Mouse (Mus musculus): ENCODE results near the gene Ubiad1. TPM values are rescaled to one million over a fixed set of nuclear protein-coding genes. Genes with fewer than 3 reads are reported as not detected.

The Ubiad1 gene
- polyA plus RNA-seq, 1 experiment from 2014 or later, result 15.9 TPM

DNA sequence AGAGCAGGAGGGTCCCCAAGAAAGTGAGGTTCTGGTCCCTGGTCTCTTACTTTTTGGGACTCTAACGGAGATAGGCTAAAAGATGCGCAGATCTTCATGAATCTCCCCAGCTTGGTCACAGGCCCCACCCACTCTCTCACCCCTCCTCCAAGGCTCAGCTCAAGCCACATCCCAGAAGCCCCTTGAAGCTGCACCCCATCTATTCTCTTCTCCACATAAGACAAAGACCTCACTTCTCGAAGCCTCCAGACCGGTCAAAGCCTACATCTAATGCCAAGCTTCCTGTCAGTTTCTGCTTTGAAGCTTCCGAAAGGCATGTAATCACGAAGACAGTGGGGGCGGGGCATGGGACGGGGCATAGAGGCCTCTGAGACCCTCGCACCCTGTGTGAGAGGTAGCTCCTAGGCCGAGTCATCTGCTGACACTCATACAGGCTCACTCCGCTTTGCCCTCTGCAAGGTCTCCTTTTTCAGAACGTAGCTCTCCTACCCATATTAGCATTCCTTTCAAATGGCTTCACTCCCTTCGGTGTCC, 39.2 kb downstream of the Ubiad1 start:
- 10% methylated on average over 13 of the region's 13 CpGs for WGBS
- Histone ChIP-seq H3K36me3 (ENCODE audit: control insufficient read depth, insufficient read depth, low read length) (no peaks in the 10 kb centered on the region), H3K27ac (replicated peaks; ENCODE audit: low read depth, low read length) (no peak overlapping the region), H3K27me3 (ENCODE audit: control insufficient read depth, insufficient read depth, low read length) (peaks cover 30% of the 10 kb centered on the region), H3K4me3 (ENCODE audit: low read depth, low read length) (no peak overlapping the region), H3K4me2 (ENCODE audit: low read depth, severe bottlenecking) (no peak overlapping the region), H3K9ac (ENCODE audit: low read length) (no peak overlapping the region), H3K9me3 (ENCODE audit: control insufficient read depth, low read length) (no peaks in the 10 kb centered on the region), H3K4me1 (ENCODE audit: control insufficient read depth, insufficient read depth, low read length) (peaks cover 20% of the 10 kb centered on the region)
- ATAC-seq (ENCODE audit: insufficient number of reproducible peaks, low FRiP score, low TSS enrichment, low read depth) (no peak), DNase-seq (ENCODE audit: low spot score) (no peak)

GRCm38 (mm10) chr4:148404748-148405147, 39.8 kb downstream of the Ubiad1 start:
- no peaks in the 10 kb centered on the region for H3K36me3 ChIP-seq (ENCODE audit: control insufficient read depth, insufficient read depth, low read length)
- 11% methylated on average over 11 of the region's 11 CpGs for WGBS
- no peak overlapping the region for H3K27ac ChIP-seq (replicated peaks; ENCODE audit: low read depth, low read length)
- H3K9me3 ChIP-seq (ENCODE audit: control insufficient read depth, low read length), result no peaks in the 10 kb centered on the region
- H3K27me3 ChIP-seq (ENCODE audit: control insufficient read depth, insufficient read depth, low read length), result peaks cover 30% of the 10 kb centered on the region
- no peak overlapping the region; the same call in 1 of the 2 replicates for H3K9ac ChIP-seq (ENCODE audit: low read length)
- no peak for ATAC-seq (ENCODE audit: insufficient number of reproducible peaks, low FRiP score, low TSS enrichment, low read depth)
- peak overlapping the region; percentile 10; the same call in 1 of the 2 replicates for H3K4me2 ChIP-seq (ENCODE audit: low read depth, severe bottlenecking)
- peaks cover 20% of the 10 kb centered on the region for H3K4me1 ChIP-seq (ENCODE audit: control insufficient read depth, insufficient read depth, low read length)
- DNase-seq (ENCODE audit: low spot score), result no peak
- H3K4me3 ChIP-seq (ENCODE audit: low read depth, low read length), result no peak overlapping the region

DNA sequence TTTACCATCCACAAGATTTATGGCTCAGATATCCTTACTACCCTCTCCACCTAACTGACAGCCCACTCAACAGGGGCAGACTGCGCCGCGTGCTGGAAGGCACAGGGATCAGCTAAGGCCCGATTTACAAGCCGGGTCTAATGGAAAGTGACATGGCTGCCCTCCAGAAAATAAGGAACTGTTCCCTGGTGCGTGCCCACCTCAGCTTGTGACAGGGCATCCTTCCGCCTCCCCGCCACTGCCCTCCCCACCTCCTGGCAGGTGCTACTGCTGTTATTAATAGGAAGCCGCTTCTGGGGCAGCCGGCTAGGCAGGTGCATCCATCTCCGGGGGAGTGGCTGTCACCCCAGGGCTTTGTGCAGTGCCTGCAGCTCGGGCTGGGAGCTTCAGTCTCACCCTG, 41.2 kb downstream of the Ubiad1 start:
- Histone ChIP-seq H3K27ac (replicated peaks; ENCODE audit: low read depth, low read length) (no peak overlapping the region), H3K4me1 (ENCODE audit: control insufficient read depth, insufficient read depth, low read length) (peaks cover 20% of the 10 kb centered on the region), H3K27me3 (ENCODE audit: control insufficient read depth, insufficient read depth, low read length) (peaks cover 30% of the 10 kb centered on the region), H3K36me3 (ENCODE audit: control insufficient read depth, insufficient read depth, low read length) (no peaks in the 10 kb centered on the region), H3K9ac (ENCODE audit: low read length) (no peak overlapping the region), H3K9me3 (ENCODE audit: control insufficient read depth, low read length) (no peaks in the 10 kb centered on the region), H3K4me3 (ENCODE audit: low read depth, low read length) (no peak overlapping the region), H3K4me2 (ENCODE audit: low read depth, severe bottlenecking) (no peak overlapping the region)
- DNase-seq (ENCODE audit: low spot score), result no peak
- WGBS, result 13% methylated on average over 12 of the region's 12 CpGs
- ATAC-seq (ENCODE audit: insufficient number of reproducible peaks, low FRiP score, low TSS enrichment, low read depth), result no peak

DNA sequence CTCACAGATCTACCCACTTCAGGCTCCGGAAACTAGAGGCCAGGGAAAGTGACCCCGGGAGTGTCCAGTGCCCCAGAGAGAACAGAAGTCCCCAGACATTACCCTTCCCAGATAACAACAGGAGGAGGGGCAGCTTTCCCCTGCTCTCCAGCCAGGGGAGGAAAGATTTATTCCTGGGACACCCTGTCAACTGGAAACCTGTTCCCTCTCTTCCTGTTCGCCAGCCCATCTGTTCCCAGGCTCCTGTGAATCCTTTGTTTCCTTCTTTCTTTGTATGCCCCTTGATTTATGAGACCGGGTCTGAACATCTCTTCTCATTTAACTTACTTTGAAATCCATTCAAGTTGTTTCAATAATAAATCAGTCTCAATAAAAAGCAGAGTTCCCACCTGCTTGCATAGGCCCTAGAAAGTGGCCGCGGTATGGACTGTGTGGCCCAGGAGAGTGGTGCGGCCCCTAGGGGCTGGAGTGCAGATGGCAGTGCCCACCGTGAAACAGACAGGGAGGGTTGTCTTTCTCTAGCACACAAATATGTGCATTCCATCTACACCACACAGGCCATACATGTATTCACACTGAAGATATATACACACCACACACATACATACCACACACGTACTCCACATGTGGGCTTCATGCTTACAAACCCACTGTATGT, 45.0 kb downstream of the Ubiad1 start:
- no peaks in the 10 kb centered on the region for H3K36me3 ChIP-seq (ENCODE audit: control insufficient read depth, insufficient read depth, low read length)
- H3K9me3 ChIP-seq (ENCODE audit: control insufficient read depth, low read length), result no peaks in the 10 kb centered on the region
- DNase-seq (ENCODE audit: low spot score) (no peak), ATAC-seq (ENCODE audit: insufficient number of reproducible peaks, low FRiP score, low TSS enrichment, low read depth) (no peak)
- no peak overlapping the region for H3K4me2 ChIP-seq (ENCODE audit: low read depth, severe bottlenecking)
- H3K4me3 ChIP-seq (ENCODE audit: low read depth, low read length), result no peak overlapping the region
- H3K4me1 ChIP-seq (ENCODE audit: control insufficient read depth, insufficient read depth, low read length), result peaks cover 20% of the 10 kb centered on the region
- H3K27ac ChIP-seq (replicated peaks; ENCODE audit: low read depth, low read length), result no peak overlapping the region
- 40% methylated on average over 9 of the region's 9 CpGs for WGBS
- peaks cover 17% of the 10 kb centered on the region for H3K27me3 ChIP-seq (ENCODE audit: control insufficient read depth, insufficient read depth, low read length)
- no peak overlapping the region for H3K9ac ChIP-seq (ENCODE audit: low read length)

GRCm38 (mm10) chr4:148397531-148398287, 46.9 kb downstream of the Ubiad1 start:
- Histone ChIP-seq H3K27me3 (ENCODE audit: control insufficient read depth, insufficient read depth, low read length) (no peaks in the 10 kb centered on the region), H3K36me3 (ENCODE audit: control insufficient read depth, insufficient read depth, low read length) (no peaks in the 10 kb centered on the region), H3K9ac (ENCODE audit: low read length) (no peak overlapping the region), H3K4me2 (ENCODE audit: low read depth, severe bottlenecking) (no peak overlapping the region), H3K27ac (replicated peaks; ENCODE audit: low read depth, low read length) (no peak overlapping the region), H3K4me3 (ENCODE audit: low read depth, low read length) (no peak overlapping the region), H3K9me3 (ENCODE audit: control insufficient read depth, low read length) (no peaks in the 10 kb centered on the region), H3K4me1 (ENCODE audit: control insufficient read depth, insufficient read depth, low read length) (peaks cover 10% of the 10 kb centered on the region; the same call in 1 of the 2 replicates)
- WGBS, result 61% methylated on average over 18 of the region's 18 CpGs
- ATAC-seq (ENCODE audit: insufficient number of reproducible peaks, low FRiP score, low TSS enrichment, low read depth) (no peak), DNase-seq (ENCODE audit: low spot score) (no peak)

DNA sequence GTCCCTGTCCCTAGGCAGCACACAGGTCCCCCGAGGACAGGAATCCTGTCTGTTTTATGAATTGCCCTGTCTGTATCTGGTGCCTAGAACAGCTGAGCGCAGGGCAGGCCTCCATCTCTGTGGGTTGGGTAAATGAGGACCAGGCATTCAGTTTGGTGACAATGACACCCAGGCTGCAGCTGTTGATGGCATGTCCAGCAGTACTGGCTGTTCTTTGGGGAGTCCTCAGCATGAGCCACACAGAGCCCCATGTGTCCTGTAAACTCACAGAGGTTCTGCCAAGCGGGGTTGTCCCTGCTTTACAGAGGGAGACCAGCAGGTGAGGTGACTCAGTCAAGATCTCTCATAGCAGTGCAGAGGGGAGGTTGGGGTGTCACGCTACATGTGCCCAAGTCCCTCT, 47.5 kb downstream of the Ubiad1 start:
- no peaks in the 10 kb centered on the region for H3K27me3 ChIP-seq (ENCODE audit: control insufficient read depth, insufficient read depth, low read length)
- H3K4me3 ChIP-seq (ENCODE audit: low read depth, low read length), result no peak overlapping the region
- no peaks in the 10 kb centered on the region for H3K9me3 ChIP-seq (ENCODE audit: control insufficient read depth, low read length)
- no peaks in the 10 kb centered on the region for H3K36me3 ChIP-seq (ENCODE audit: control insufficient read depth, insufficient read depth, low read length)
- WGBS, result 80% methylated on average over 4 of the region's 4 CpGs
- peaks cover 10% of the 10 kb centered on the region; the same call in 1 of the 2 replicates for H3K4me1 ChIP-seq (ENCODE audit: control insufficient read depth, insufficient read depth, low read length)
- DNase-seq (ENCODE audit: low spot score) (no peak), ATAC-seq (ENCODE audit: insufficient number of reproducible peaks, low FRiP score, low TSS enrichment, low read depth) (no peak)
- H3K9ac ChIP-seq (ENCODE audit: low read length), result no peak overlapping the region
- H3K4me2 ChIP-seq (ENCODE audit: low read depth, severe bottlenecking), result no peak overlapping the region
- no peak overlapping the region for H3K27ac ChIP-seq (replicated peaks; ENCODE audit: low read depth, low read length)

GRCm38 (mm10) chr4:148395875-148396274, 48.7 kb downstream of the Ubiad1 start:
- DNase-seq (ENCODE audit: low spot score), result no peak
- Histone ChIP-seq H3K4me2 (ENCODE audit: low read depth, severe bottlenecking) (no peak overlapping the region), H3K4me3 (ENCODE audit: low read depth, low read length) (no peak overlapping the region), H3K27me3 (ENCODE audit: control insufficient read depth, insufficient read depth, low read length) (no peaks in the 10 kb centered on the region), H3K4me1 (ENCODE audit: control insufficient read depth, insufficient read depth, low read length) (peaks cover 10% of the 10 kb centered on the region; the same call in 1 of the 2 replicates), H3K27ac (replicated peaks; ENCODE audit: low read depth, low read length) (no peak overlapping the region; the same call in 1 of the 2 replicates), H3K36me3 (ENCODE audit: control insufficient read depth, insufficient read depth, low read length) (no peaks in the 10 kb centered on the region), H3K9ac (ENCODE audit: low read length) (no peak overlapping the region), H3K9me3 (ENCODE audit: control insufficient read depth, low read length) (no peaks in the 10 kb centered on the region)
- WGBS, result 20% methylated on average over 6 of the region's 6 CpGs
- ATAC-seq (ENCODE audit: insufficient number of reproducible peaks, low FRiP score, low TSS enrichment, low read depth), result no peak

DNA sequence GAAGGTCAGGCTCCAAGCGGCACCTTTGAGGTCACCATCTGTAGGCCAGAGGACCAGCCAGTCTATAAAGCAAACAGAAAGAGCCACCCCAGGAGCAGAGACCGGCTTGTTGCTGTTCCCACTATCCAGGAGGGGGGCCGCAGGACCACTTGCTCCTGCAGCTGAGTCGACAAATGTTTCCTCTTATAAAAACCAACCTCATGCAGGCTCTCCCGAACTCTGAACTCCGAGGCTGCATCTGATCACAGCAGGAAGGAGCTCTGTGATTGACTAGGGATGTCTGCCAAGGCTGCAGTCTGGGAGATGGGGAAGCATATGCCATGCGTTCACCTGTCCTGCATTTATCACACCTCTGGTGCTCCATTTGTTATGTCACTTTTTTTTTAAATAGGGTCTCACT, 49.4 kb downstream of the Ubiad1 start:
- Histone ChIP-seq H3K4me2 (ENCODE audit: low read depth, severe bottlenecking) (no peak overlapping the region), H3K4me1 (ENCODE audit: control insufficient read depth, insufficient read depth, low read length) (peaks cover 10% of the 10 kb centered on the region; the same call in 1 of the 2 replicates), H3K36me3 (ENCODE audit: control insufficient read depth, insufficient read depth, low read length) (no peaks in the 10 kb centered on the region), H3K27ac (replicated peaks; ENCODE audit: low read depth, low read length) (peak overlapping the region; percentile 12; the same call in 1 of the 2 replicates), H3K9me3 (ENCODE audit: control insufficient read depth, low read length) (no peaks in the 10 kb centered on the region), H3K9ac (ENCODE audit: low read length) (no peak overlapping the region), H3K4me3 (ENCODE audit: low read depth, low read length) (no peak overlapping the region), H3K27me3 (ENCODE audit: control insufficient read depth, insufficient read depth, low read length) (no peaks in the 10 kb centered on the region)
- DNase-seq (ENCODE audit: low spot score) (peak; percentile 65), ATAC-seq (ENCODE audit: insufficient number of reproducible peaks, low FRiP score, low TSS enrichment, low read depth) (no peak)
- 19% methylated on average over 7 of the region's 7 CpGs for WGBS

Measured in limb, embryonic 11.5 days (tissue).